Mouse (Mus musculus): ENCODE results near the gene Hoxc12. TPM values are rescaled to one million over a fixed set of nuclear protein-coding genes. Genes with fewer than 3 reads are reported as not detected.

Hoxc12 gene
- polyA plus RNA-seq, 1 experiment, result not detected

DNA sequence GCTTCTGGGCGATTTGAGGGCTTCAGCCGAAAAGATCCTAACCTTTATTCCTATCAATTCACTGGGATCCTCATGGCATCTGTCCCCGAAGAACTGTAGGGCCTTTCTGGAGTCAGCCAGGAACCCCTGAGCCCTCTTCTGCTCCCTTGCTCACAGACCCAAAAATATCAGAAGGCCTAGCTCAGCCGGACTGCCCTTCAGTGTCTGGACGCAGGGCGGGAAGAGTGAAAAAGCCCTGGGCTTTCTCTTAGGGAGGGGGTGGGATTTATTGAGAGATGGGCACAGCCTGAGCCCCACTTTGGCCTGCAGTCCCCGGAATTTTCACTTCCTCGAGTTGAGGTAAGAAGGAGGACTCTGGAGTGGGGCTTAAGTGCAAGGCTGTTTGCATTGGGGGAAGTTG, 26.7 kb downstream of the Hoxc12 start:
- Histone ChIP-seq H3K27ac (ENCODE audit: insufficient read depth, low read length) (no peak overlapping the region), H3K4me3 (ENCODE audit: insufficient read depth, low read length) (no peak overlapping the region; the same call in 1 of the 2 replicates), H3K4me1 (ENCODE audit: control insufficient read depth, insufficient read depth, low read length) (no peaks in the 10 kb centered on the region)
- no peak for TF ChIP-seq POLR2A (IDR thresholded peaks at IDR 0.05; ENCODE audit: low read depth, low read length)
- no peak for TF ChIP-seq CTCF (IDR thresholded peaks at IDR 0.05; ENCODE audit: borderline replicate concordance, insufficient read depth, low read length)

DNA sequence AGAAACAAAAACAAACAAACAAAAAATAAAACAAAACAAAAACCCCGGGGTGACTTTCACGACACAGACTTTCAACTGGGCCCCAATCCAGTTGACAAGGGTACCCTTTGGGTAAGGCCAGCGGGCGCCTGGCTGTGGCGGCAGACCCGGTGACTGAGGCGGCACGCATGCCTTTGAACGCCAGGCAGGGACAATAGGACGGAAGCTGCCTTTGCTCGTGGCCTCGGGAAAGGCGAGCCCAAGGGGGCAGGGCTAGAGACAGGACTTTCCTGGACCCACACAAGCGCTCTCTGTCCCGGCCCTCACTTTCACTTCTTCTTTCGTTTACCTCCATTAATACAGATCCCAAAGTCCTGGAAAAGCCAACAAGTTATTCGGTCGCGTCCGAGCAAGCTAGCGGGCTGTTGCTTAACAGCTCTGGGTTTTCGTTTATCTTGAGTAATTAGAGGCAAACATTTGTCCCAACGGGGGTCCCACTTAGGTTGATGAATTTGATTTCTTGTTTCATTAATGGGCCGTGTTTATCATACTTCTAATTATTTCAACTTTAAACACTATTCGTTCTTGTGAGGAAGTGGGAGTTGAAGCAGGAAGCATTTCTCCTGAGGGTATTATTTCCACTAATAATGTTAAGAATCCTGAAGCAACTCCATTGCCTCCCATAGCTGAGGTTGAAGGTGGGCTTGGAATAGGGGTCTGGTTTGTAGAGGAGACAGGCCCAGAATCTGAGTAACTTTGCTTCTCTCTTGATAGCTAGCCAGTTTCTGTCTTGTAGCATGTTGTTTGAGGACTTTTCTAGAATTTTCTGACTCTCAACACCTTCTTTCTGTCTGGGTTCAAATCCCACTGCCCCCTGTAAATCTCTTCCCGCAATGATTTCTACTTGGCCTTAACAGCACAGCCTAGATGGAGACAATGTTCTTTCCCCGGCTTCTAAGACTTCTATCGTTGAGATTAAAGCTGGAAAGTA, 27.4 kb downstream of the Hoxc12 start:
- H3K27ac ChIP-seq (ENCODE audit: insufficient read depth, low read length), result 0 out of 2 replicates have a peak overlapping the region, but pooled peaks have one; percentile 31
- TF ChIP-seq CTCF (IDR thresholded peaks at IDR 0.05; ENCODE audit: borderline replicate concordance, insufficient read depth, low read length) (no peak), POLR2A (IDR thresholded peaks at IDR 0.05; ENCODE audit: low read depth, low read length) (no peak)
- H3K4me3 ChIP-seq (ENCODE audit: insufficient read depth, low read length), result no peak overlapping the region
- no peaks in the 10 kb centered on the region for H3K4me1 ChIP-seq (ENCODE audit: control insufficient read depth, insufficient read depth, low read length)

DNA sequence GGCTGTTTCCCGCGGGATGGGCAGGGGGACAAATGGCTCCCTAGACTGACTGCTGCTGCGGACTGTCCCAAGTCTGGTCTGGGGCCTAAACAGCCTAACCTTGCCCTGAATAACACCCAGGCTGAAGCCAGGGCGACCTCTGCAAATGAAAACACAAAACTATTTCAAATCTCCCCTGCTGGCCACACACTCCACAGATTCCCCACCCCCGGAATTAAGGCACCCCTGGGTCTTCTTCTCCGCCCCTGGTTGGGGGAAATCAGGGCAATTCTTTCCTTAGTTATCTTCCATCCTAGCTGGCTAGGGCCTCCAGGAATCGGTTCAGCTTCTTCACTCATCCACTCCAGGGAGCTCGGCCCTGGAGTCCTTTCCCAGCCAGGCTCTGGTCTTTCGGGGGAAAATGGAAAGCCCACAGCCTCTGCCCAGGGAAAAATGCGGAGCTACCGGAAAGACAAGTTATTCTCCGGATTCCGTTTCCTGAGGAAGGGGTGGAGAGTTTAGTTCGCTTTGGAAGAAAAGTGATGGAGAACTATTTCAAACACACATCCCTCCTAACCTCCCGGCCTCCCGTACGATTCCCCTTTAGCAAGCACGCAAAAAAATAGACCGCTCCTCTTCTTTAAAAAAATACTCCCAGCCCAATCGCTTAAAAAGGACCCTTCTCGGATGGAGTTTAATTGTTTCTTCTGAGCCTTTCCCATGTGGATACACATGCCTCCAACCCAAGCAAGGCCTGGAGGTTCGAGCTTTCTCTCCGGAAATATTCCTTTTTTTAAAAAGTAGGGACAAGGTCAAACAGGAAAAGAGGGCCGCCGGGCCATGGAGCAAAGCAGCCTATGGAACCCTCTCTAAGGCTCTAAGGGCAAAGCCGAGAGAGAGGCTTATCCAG, 28.7 kb downstream of the Hoxc12 start:
- no peak overlapping the region for H3K4me3 ChIP-seq (ENCODE audit: insufficient read depth, low read length)
- H3K27ac ChIP-seq (ENCODE audit: insufficient read depth, low read length), result no peak overlapping the region; the same call in 1 of the 2 replicates
- H3K4me1 ChIP-seq (ENCODE audit: control insufficient read depth, insufficient read depth, low read length), result no peaks in the 10 kb centered on the region
- TF ChIP-seq POLR2A (IDR thresholded peaks at IDR 0.05; ENCODE audit: low read depth, low read length) (no peak), CTCF (IDR thresholded peaks at IDR 0.05; ENCODE audit: borderline replicate concordance, insufficient read depth, low read length) (no peak)

DNA sequence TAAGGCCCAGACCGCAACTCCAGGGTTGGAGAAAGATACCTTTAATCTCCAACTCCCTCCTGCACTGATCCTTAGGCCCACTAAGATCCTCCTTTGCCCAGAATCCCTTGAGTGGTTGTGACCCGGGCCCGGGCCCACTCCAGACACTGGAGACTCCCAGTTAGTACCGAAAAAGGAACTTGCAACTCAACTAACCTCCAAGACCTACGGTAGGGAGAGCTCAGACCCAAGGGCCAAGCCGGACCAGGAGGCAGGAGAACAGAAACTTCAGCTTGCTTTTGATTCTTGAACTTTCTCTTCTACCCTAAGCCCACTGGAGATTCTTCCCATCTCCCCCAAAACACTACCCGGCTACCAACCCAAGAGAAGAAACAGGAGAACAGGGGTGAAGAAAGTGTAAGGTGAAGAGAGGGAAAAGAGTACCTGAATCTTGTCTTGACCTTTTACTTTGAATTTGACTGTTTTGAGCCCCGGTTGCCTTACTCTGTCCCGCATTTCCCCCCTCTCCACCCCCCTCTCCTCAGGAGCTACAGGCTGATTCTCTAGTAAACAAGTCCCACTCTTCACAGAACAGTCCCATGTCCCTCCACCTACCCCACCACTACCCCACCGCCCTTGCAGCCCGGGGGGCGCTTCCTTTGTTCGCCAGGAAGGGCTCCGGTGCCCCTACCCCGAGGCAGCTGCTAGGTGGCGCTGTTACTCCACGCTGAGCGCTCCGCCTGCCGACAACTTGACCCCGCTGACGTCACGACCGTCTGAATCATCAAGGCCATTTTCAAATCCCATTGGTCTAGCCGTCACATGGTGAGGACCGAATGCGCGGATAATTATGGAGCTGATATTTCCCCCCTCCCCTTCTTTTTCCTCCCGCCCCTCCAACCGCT, 29.6 kb downstream of the Hoxc12 start:
- Histone ChIP-seq H3K4me3 (ENCODE audit: insufficient read depth, low read length) (peak overlapping the region; percentile 35), H3K27ac (ENCODE audit: insufficient read depth, low read length) (no peak overlapping the region; the same call in 1 of the 2 replicates), H3K4me1 (ENCODE audit: control insufficient read depth, insufficient read depth, low read length) (no peaks in the 10 kb centered on the region)
- TF ChIP-seq CTCF (IDR thresholded peaks at IDR 0.05; ENCODE audit: borderline replicate concordance, insufficient read depth, low read length) (peak; percentile 89), POLR2A (IDR thresholded peaks at IDR 0.05; ENCODE audit: low read depth, low read length) (no peak)

DNA sequence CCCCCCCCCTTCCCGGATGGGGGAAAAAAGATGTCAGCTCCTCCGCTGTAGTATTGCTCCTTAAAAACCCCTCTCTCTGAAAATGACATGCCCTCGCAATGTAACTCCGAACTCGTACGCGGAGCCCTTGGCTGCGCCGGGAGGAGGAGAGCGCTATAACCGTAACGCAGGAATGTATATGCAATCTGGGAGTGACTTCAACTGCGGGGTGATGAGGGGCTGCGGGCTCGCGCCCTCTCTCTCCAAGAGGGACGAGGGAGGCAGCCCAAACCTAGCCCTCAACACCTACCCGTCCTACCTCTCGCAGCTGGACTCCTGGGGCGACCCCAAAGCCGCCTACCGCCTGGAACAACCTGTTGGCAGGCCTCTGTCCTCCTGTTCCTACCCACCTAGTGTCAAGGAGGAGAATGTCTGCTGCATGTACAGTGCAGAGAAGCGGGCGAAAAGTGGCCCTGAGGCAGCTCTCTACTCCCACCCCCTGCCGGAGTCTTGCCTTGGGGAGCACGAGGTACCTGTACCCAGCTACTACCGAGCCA, 30.3 kb downstream of the Hoxc12 start, which contains the start of gene Hoxc10:
Gene Hoxc10 (plus strand): TSS at position 21 of the 536 bp plus-strand sequence.
- no peaks in the 10 kb centered on the region for H3K4me1 ChIP-seq (ENCODE audit: control insufficient read depth, insufficient read depth, low read length)
- H3K4me3 ChIP-seq (ENCODE audit: insufficient read depth, low read length), result peak within 1 kb of the TSS; percentile 35
- H3K27ac ChIP-seq (ENCODE audit: insufficient read depth, low read length), result no peak within 1 kb of the TSS; the same call in 1 of the 2 replicates
- TF ChIP-seq CTCF (IDR thresholded peaks at IDR 0.05; ENCODE audit: borderline replicate concordance, insufficient read depth, low read length) (no peak), POLR2A (IDR thresholded peaks at IDR 0.05; ENCODE audit: low read depth, low read length) (0 out of 2 replicates have a peak, but pooled peaks have one; percentile 28)

DNA sequence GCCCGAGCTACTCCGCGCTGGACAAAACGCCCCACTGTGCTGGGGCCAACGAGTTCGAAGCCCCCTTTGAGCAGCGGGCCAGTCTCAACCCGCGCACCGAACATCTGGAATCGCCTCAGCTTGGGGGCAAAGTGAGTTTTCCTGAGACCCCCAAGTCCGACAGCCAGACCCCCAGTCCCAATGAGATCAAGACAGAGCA, 30.7 kb downstream of the Hoxc12 start, which contains the start of gene Hoxc5:
Gene Hoxc5 (plus strand): TSS at position 132 of the 199 bp plus-strand sequence.
- Histone ChIP-seq H3K4me1 (ENCODE audit: control insufficient read depth, insufficient read depth, low read length) (no peaks in the 10 kb centered on the region), H3K4me3 (ENCODE audit: insufficient read depth, low read length) (peak within 1 kb of the TSS; percentile 35), H3K27ac (ENCODE audit: insufficient read depth, low read length) (no peak within 1 kb of the TSS)
- TF ChIP-seq CTCF (IDR thresholded peaks at IDR 0.05; ENCODE audit: borderline replicate concordance, insufficient read depth, low read length), result no peak
- TF ChIP-seq POLR2A (IDR thresholded peaks at IDR 0.05; ENCODE audit: low read depth, low read length), result no peak

DNA sequence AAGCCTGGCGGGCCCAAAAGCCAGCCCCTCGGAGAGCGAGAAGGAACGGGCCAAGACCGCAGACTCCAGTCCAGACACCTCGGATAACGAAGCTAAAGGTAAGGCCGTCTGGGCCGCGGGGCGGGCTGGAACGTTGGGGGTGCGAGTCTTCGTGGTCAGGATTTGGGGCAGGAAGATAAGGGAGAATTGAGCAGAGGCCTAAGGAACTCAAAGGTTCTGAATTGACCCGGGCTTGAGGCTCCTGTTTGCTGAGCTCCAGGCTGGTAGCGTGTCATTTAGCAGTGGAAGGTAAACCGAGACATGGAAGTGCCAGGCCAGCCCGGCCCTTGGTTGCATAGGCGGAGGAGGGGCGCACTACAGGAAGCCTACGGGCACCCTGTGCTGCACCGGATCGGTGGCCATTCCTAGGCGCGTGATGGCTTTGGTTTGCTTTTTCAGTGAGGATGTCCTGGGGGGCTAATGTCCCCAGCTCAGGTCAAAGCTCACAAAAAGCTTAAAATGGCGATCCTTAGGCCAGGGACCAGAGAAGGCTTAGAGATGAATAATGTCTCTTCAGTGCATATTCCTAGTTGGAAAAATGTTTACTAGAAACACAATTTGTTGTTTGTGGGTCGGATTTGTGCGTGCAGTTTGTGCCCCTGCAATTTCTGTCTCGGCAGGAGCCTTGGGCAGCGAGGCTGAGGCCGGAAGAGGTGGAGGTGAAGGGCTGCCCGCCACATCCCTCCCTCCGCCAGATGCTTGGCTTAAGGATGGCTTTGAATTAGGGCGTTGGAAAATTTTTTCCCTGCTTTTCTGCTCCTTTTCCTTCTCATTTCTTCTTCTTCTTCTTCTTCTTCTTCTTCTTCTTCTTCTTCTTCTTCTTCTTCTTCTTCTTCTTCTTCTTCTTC, 31.2 kb downstream of the Hoxc12 start:
- no peaks in the 10 kb centered on the region for H3K4me1 ChIP-seq (ENCODE audit: control insufficient read depth, insufficient read depth, low read length)
- TF ChIP-seq POLR2A (IDR thresholded peaks at IDR 0.05; ENCODE audit: low read depth, low read length) (no peak), CTCF (IDR thresholded peaks at IDR 0.05; ENCODE audit: borderline replicate concordance, insufficient read depth, low read length) (no peak)
- no peak overlapping the region for H3K27ac ChIP-seq (ENCODE audit: insufficient read depth, low read length)
- H3K4me3 ChIP-seq (ENCODE audit: insufficient read depth, low read length), result peak overlapping the region; percentile 35

DNA sequence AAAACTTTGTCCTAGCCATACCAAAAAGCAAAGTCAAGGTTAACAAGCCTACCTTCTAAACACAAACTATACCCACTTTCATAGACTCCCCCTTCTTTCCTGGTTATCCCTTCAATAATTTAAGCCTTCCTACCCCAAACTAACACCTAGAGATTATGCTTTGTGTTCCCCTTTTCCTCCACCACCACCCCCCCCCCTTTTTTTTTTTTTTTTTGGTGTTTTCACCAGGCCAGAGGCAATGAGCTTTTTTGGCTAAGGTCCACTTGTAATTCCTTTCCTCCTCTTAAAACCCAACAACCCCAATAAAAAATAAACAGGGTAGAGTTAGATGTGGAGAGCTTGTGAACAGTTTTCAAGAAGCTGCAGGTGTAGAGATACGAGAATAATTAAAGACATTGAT, 32.7 kb downstream of the Hoxc12 start:
- no peak for TF ChIP-seq POLR2A (IDR thresholded peaks at IDR 0.05; ENCODE audit: low read depth, low read length)
- TF ChIP-seq CTCF (IDR thresholded peaks at IDR 0.05; ENCODE audit: borderline replicate concordance, insufficient read depth, low read length), result no peak

More for the DNA sequence above, 32.7 kb downstream of the Hoxc12 start:
- Histone ChIP-seq H3K4me1 (ENCODE audit: control insufficient read depth, insufficient read depth, low read length) (no peaks in the 10 kb centered on the region), H3K4me3 (ENCODE audit: insufficient read depth, low read length) (peak overlapping the region; percentile 35; the same call in 1 of the 2 replicates), H3K27ac (ENCODE audit: insufficient read depth, low read length) (no peak overlapping the region)
